Comparison of ENCODE assay signal across 8 mouse cellular contexts in the genomic region with DNA sequence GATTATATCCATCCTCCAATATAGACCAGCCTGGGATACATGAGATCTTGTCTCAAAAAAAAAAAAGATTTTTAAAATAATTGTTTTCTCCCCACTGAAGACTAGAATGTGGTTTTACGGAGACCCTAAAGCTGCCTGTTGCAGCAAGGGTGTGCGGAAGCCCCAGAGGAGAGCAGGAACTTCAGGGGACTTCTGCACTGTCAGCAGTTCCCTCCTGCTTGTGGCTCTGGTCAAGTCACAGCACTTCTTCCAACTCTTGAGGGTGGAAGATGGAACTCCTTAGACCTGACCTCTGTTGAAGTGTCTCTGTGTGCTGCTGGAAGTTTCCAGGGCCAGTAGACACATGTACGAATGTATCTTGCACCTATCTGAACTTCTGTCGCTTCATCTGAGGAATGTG.
"Had no signal": no experiment of that assay in that cellular context is flagged by ENCODE, and none has a peak within 500 bp of the region (broad histone marks: within the 10 kb centered on the region; RNA-seq: fewer than 3 reads in every experiment).

No protein-coding gene starts in this region.

- H3K9me3 ChIP-seq: kidney, embryonic 15.5 days; limb, embryonic 15.5 days; midbrain, embryonic 12.5 days had no signal

- H3K27ac ChIP-seq: kidney, embryonic 15.5 days; limb, embryonic 15.5 days; liver, embryonic 14.5 days; midbrain, embryonic 12.5 days had no signal

- ATAC-seq: midbrain, embryonic 16.5 days had no signal

- H3K4me3 ChIP-seq: kidney, embryonic 15.5 days; limb, embryonic 15.5 days; midbrain, embryonic 12.5 days had no signal

- H3K36me3 ChIP-seq: limb, embryonic 15.5 days; midbrain, embryonic 12.5 days had no signal

- H3K9ac ChIP-seq: kidney, embryonic 15.5 days; limb, embryonic 15.5 days; liver, embryonic 14.5 days; lung, embryonic 14.5 days; midbrain, embryonic 12.5 days had no signal

- DNase-seq: kidney, adult 11 months; layer of hippocampus, postnatal 36 days had no signal

- H3K4me1 ChIP-seq: midbrain, embryonic 12.5 days had no signal

- H3K4me2 ChIP-seq: kidney, embryonic 15.5 days; limb, embryonic 15.5 days; lung, embryonic 14.5 days; midbrain, embryonic 12.5 days had no signal

- H3K27me3 ChIP-seq: kidney, embryonic 15.5 days; limb, embryonic 15.5 days; midbrain, embryonic 12.5 days had no signal
